Mouse (Mus musculus) liver, embryonic 14.5 days (tissue): ENCODE measurements around the gene Birc7. TPM values are rescaled to one million over a fixed set of nuclear protein-coding genes. Genes with fewer than 3 reads are reported as not detected.

ENCODE experiments used
- ATAC-seq: fragments of 200-750 bp; cut with Nextera tagmentation; 2 replicates; pipeline ENCODE4 v1.8.0; 2017; ENCODE audit warnings: moderate number of reproducible peaks, mild to moderate bottlenecking, moderate library complexity; ENCODE audit not compliant: insufficient read depth
- DNase-seq, 3 experiments: peaks; one replicate each; pipeline ENCODE4 v3.0.0-alpha.2; 2012 to 2013; ENCODE audit warnings: low read depth in 3 of 3, low spot score in 3 of 3
- H3K27ac ChIP-seq: fragments of 300-500 bp; sonication (generic); 2 replicates; pipeline ENCODE4 v1.5.1; 2014; ENCODE audit warnings: moderate library complexity, mild to moderate bottlenecking, control low read depth, inconsistent platforms
- H3K27me3 ChIP-seq: fragments of 300-500 bp; sonication (generic); 2 replicates; pipeline ENCODE4 v1.6.1; 2014; ENCODE audit warnings: mild to moderate bottlenecking, low read length, moderate library complexity; ENCODE audit not compliant: control insufficient read depth, insufficient read depth
- H3K36me3 ChIP-seq: fragments of 300-500 bp; sonication (generic); replicated peaks from 2 replicates; pipeline ENCODE4 v1.6.1; 2014; ENCODE audit warnings: low read depth; ENCODE audit not compliant: control insufficient read depth, insufficient read depth
- H3K4me1 ChIP-seq, 2 experiments: fragments of 200-500 bp in 1 of 2; fragments of 300-500 bp in 1 of 2; sonication (generic) in 1 of 2; replicated peaks; 2 replicates each; pipeline ENCODE4 v1.6.1; 2012 to 2014; ENCODE audit warnings: antibody characterized with exemption in 1 of 2, inconsistent platforms in 1 of 2, low read length in 1 of 2; ENCODE audit not compliant: control insufficient read depth in 2 of 2, insufficient read depth in 2 of 2
- H3K4me2 ChIP-seq: fragments of 300-500 bp; sonication (generic); 2 replicates; pipeline ENCODE4 v1.6.1; 2014; ENCODE audit warnings: low read depth, mild to moderate bottlenecking, control low read depth, moderate library complexity
- H3K4me3 ChIP-seq, 2 experiments: fragments of 200-500 bp in 1 of 2; fragments of 300-500 bp in 1 of 2; sonication (generic) in 1 of 2; 2 replicates each; pipeline ENCODE4 v1.5.1; 2012 to 2014; ENCODE audit warnings: low read depth in 2 of 2, low read length in 2 of 2, mild to moderate bottlenecking in 2 of 2, control low read depth in 1 of 2, inconsistent platforms in 1 of 2, moderate library complexity in 1 of 2; ENCODE audit not compliant: insufficient read depth in 1 of 2
- H3K9ac ChIP-seq: fragments of 300-500 bp; sonication (generic); replicated peaks from 2 replicates; pipeline ENCODE4 v1.6.1; 2014; ENCODE audit warnings: mild to moderate bottlenecking, control low read depth, moderate library complexity
- H3K9me3 ChIP-seq: fragments of 300-500 bp; sonication (generic); 2 replicates; pipeline ENCODE4 v1.6.1; 2016; ENCODE audit warnings: low read length, mixed read lengths; ENCODE audit not compliant: control insufficient read depth
- CTCF ChIP-seq: IDR thresholded peaks from 2 replicates; pipeline ENCODE4 v1.5.1; 2016; ENCODE audit warnings: antibody characterized with exemption, low read depth, control low read depth
- EP300 ChIP-seq: IDR thresholded peaks from 2 replicates; pipeline ENCODE4 v1.6.1; 2016; ENCODE audit warnings: antibody characterized with exemption, low read depth
- WGBS: fragments of 180-500 bp; shearing (Covaris S2); extraction: QIAGEN DNeasy Blood & Tissue Kit; methylation state at CpG from one replicate; pipeline ENCODE4 v1.1.7; 2014; ENCODE audit not compliant: insufficient replicate concordance; 5-methylcytosine and 5-hydroxymethylcytosine counted together
- polyA plus RNA-seq, 2 experiments: library from polyadenylated mRNA; depleted of rRNA in 1 of 2; stranded (reverse) in 1 of 2; unstranded in 1 of 2; fragments of >200 nt; fragmentation: Nextera tagmentation in 1 of 2; extraction: Ambion mirVana in 1 of 2; gene quantifications; 2 replicates each; pipeline versions ENCODE4 v1.2.1 to v1.2.3; 2012 to 2014

The Birc7 gene
- polyA plus RNA-seq, 2 experiments: not detected

- no peaks in the 10 kb centered on the region for H3K4me1 ChIP-seq
- H3K4me2 ChIP-seq: no peak overlapping the region
- H3K9me3 ChIP-seq: no peaks in the 10 kb centered on the region
- ATAC-seq: no peak
- no peak for DNase-seq
- no peak for TF ChIP-seq CTCF
- no peak for TF ChIP-seq EP300
- no peak overlapping the region for H3K4me3 ChIP-seq
- H3K9ac ChIP-seq: no peak overlapping the region
- no peak overlapping the region for H3K27ac ChIP-seq
- H3K27me3 ChIP-seq: no peaks in the 10 kb centered on the region
- H3K36me3 ChIP-seq: no peaks in the 10 kb centered on the region
These were observed 13.0 kb downstream of the Birc7 start for GRCm38 (mm10) chr2:180941869-180942268.

GRCm38 (mm10) chr2:180949947-180950346 is 21.1 kb downstream of the Birc7 start:
- DNase-seq (no peak), ATAC-seq (no peak)
- TF ChIP-seq EP300 (no peak), CTCF (no peak)
- H3K4me3 ChIP-seq: no peak overlapping the region
- H3K27me3 ChIP-seq: peaks cover 27% of the 10 kb centered on the region
- H3K4me1 ChIP-seq: no peaks in the 10 kb centered on the region
- H3K9me3 ChIP-seq: no peaks in the 10 kb centered on the region
- no peak overlapping the region for H3K27ac ChIP-seq
- 25% methylated on average over 1 of the region's 1 CpGs for WGBS
- no peak overlapping the region for H3K4me2 ChIP-seq
- no peaks in the 10 kb centered on the region for H3K36me3 ChIP-seq
- H3K9ac ChIP-seq: no peak overlapping the region

- Histone ChIP-seq H3K9me3 (no peaks in the 10 kb centered on the region), H3K9ac (no peak overlapping the region), H3K27me3 (peaks cover 40% of the 10 kb centered on the region), H3K4me3 (no peak overlapping the region), H3K4me1 (no peaks in the 10 kb centered on the region), H3K27ac (no peak overlapping the region), H3K36me3 (no peaks in the 10 kb centered on the region), H3K4me2 (no peak overlapping the region)
- WGBS: 21% methylated on average over 9 of the region's 9 CpGs
- DNase-seq (no peak), ATAC-seq (no peak)
- TF ChIP-seq CTCF: no peak
- TF ChIP-seq EP300: no peak
These were observed 23.9 kb downstream of the Birc7 start for GRCm38 (mm10) chr2:180952731-180953171.

- TF ChIP-seq EP300 (no peak), CTCF (no peak)
- Histone ChIP-seq H3K4me3 (no peak overlapping the region), H3K9me3 (no peaks in the 10 kb centered on the region), H3K27ac (no peak overlapping the region), H3K4me1 (no peaks in the 10 kb centered on the region), H3K4me2 (no peak overlapping the region), H3K9ac (no peak overlapping the region), H3K27me3 (peaks cover 40% of the 10 kb centered on the region), H3K36me3 (no peaks in the 10 kb centered on the region)
- DNase-seq: no peak
- no peak for ATAC-seq
- 27% methylated on average over 2 of the region's 2 CpGs for WGBS
These were observed 24.8 kb downstream of the Birc7 start for GRCm38 (mm10) chr2:180953638-180954037.

- no peaks in the 10 kb centered on the region for H3K4me1 ChIP-seq
- DNase-seq (no peak), ATAC-seq (no peak)
- no peaks in the 10 kb centered on the region for H3K36me3 ChIP-seq
- H3K9me3 ChIP-seq: no peaks in the 10 kb centered on the region
- peak within 1 kb of the TSS; percentile 41 for H3K4me2 ChIP-seq
- WGBS: 2% methylated on average over 52 of the region's 52 CpGs
- no peak within 1 kb of the TSS for H3K9ac ChIP-seq
- no peak within 1 kb of the TSS for H3K27ac ChIP-seq
- peaks cover 40% of the 10 kb centered on the region for H3K27me3 ChIP-seq
- peak within 1 kb of the TSS in 1 of 2 experiments; percentile 27; a peak in 2 of 4 replicates for H3K4me3 ChIP-seq
- TF ChIP-seq CTCF (no peak), EP300 (no peak)
These were observed 25.5 kb downstream of the Birc7 start, which contains the start of gene Nkain4 for GRCm38 (mm10) chr2:180954061-180955047. TSS of gene Nkain4 (minus strand) at chr2:180954699.
